Mouse (Mus musculus) kidney, postnatal 25 days (tissue): ENCODE measurements around the gene Coro7.

Experiments used
- DNase-seq, 2 experiments: peaks; one replicate each; pipeline ENCODE4 v3.0.0; 2021; ENCODE audit warnings: mixed read lengths in 2 of 2

Gene Coro7

DNA sequence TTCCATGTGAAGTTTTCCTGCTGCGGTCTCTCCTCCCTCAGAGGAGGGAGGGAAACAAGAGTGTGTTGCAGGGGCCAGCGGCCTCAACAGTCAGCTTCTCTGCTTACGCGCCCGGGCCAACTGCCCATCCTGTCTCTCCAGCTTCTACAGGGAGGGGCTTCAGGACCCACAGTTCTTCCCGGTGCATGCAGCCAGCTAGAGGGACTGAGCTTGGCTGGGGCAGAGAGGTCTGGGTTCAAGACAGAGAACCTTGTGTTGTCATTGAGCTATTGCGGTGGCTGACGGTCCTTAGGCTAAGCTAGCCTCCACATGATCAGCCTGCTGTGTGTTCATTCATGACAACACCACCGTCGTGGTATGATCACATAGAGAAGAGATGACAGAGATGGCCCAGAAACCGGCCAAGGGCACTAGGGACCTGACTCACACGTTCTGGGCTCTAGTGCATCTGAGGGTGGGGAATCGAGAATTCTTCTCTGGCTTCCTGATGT lies 31.9 kb downstream of the Coro7 start:
- peak; percentile 43 to 63 for DNase-seq

- peak in 1 of 2 experiments; percentile 33 for DNase-seq
These were observed 32.7 kb downstream of the Coro7 start for GRCm38 (mm10) chr16:4646831-4647230.

GRCm38 (mm10) chr16:4645867-4646266 lies 33.7 kb downstream of the Coro7 start:
- DNase-seq = no peak

- peak; percentile 86 to 95 for DNase-seq
These were observed 35.7 kb downstream of the Coro7 start for GRCm38 (mm10) chr16:4643670-4644419.

GRCm38 (mm10) chr16:4642937-4643336 lies 36.6 kb downstream of the Coro7 start:
- DNase-seq = no peak

- DNase-seq = peak; percentile 64 to 86
These were observed 37.4 kb downstream of the Coro7 start for GRCm38 (mm10) chr16:4642190-4642589.

- DNase-seq = peak in 1 of 2 experiments; percentile 58
These were observed 38.3 kb downstream of the Coro7 start for GRCm38 (mm10) chr16:4641119-4641838.

DNA sequence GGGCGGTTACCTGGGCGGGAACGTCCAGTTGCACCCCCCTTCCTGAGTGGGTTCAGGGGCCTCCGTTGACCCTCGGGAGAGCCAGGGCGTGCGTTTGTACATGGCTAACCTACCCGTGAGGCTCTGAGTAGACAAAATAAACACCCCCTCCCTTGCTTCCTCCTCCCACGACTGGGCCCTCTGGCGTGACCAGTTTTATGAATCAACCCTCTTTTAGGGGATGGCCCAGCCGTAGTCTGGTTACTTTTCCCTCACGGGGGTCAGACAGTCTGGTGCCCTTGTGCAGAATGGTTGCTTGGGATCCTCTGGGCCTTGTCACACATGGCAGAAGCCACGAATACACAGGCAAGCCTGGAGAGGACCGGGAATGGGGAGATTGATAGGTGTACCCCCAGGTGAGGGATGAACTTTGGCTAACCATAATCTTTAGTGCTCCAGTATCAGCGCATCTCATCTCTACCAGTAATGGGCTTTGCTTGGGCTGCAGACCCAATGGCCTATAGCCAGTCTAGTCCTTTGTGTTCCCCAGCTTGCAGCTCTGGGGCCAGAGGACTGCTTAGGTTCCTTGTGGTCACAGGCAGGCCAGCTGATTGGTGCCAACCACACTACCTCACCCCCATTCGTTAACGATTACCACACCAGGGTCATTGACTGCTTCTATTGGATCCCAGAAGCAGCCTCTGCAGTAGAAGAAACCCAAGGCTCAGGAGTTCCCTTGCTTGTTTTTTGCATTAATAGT lies 39.1 kb downstream of the Coro7 start:
- DNase-seq = peak; percentile 85 to 94

DNA sequence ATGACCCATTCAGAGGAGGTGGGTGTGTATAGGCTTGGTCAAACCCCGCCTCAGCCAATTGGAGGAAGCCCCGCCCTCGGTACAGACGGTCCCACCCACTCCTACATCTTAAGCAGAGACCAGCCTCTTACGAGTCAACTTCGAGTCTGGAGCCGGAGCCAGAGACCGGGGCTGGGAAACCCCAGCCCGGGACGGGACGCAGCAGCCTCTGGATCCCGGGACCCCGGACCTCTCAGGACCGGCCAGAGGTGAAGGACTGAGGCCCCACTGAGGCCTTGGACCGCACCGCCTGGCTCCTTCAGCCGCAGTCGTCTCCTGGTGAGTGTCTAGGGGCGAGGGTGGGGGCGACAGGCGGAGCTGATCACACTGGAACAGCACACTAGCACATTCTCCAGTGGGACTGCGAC lies 39.7 kb downstream of the Coro7 start, which contains the start of the genes Vasn and Dnaja3:
Vasn (plus strand) TSS at position 111 of the 407 bp plus-strand sequence.
Dnaja3 (plus strand) TSS at position 159 of the 407 bp plus-strand sequence.
- peak; percentile 96 to 97 for DNase-seq

GRCm38 (mm10) chr16:4638891-4639390 lies 40.6 kb downstream of the Coro7 start:
- no peak for DNase-seq

DNA sequence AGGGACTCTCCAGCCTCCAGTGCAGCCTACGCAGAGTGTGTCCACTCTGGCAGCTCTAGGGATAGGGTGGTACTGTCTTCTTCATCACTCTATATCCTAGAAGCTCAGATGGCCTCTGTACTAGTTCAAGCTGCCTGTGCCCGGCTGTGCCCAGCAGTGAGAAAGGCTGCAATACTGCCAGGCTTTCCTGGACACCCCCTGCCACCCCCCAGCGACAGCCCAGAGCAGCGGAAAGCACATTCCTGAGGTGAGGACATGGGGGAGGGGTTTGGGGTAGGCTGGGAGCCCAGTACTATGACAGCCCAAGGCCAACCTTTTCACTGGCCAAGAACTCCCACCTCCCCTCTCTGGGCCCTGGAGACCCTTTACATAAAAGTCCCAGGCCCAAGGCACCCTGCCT lies 43.8 kb downstream of the Coro7 start:
- peak; percentile 33 to 77 for DNase-seq

DNA sequence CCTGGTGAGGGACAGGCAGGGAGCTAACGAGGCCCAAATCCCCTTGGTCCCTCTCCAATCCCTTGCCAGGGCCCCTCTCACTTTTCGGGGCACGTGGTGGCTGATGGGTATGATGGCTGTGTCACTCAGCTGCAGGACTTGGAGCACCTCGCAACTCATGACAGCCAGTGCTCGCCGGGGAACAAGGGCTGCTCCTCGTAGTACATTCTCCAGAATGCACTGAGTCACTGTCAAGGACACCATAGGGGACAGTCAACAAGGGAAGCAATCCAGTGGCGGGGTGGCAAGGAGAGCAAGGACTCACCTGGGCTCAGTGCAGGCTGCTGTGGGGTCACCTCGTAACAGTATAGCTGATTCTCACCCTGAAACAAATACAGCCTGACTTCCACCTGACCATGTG lies 44.9 kb downstream of the Coro7 start:
- no peak for DNase-seq

- DNase-seq = no peak
These were observed 45.9 kb downstream of the Coro7 start for GRCm38 (mm10) chr16:4633661-4634060.

- DNase-seq = peak; percentile 77 to 82
These were observed 47.5 kb downstream of the Coro7 start for GRCm38 (mm10) chr16:4632050-4632449.

DNA sequence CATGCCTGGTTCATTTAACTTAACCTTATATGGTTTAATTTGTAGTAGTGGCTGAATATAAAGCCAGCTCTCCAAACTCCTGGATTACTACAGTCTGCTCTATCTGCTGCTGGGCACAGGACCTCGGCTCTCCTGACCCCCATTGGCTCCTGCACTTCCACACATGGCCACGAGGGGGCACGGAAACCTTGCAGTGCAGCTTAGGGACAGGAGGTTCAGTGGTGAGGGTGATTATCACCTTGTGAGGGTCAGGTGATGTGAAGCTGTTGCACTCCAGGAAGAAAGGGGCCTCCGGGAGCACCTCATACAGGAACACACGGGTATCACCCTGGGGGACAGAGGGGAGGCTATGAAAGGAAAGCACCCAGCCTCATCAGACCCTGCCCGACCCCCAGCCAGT lies 49.6 kb downstream of the Coro7 start:
- peak; percentile 89 to 93 for DNase-seq

DNA sequence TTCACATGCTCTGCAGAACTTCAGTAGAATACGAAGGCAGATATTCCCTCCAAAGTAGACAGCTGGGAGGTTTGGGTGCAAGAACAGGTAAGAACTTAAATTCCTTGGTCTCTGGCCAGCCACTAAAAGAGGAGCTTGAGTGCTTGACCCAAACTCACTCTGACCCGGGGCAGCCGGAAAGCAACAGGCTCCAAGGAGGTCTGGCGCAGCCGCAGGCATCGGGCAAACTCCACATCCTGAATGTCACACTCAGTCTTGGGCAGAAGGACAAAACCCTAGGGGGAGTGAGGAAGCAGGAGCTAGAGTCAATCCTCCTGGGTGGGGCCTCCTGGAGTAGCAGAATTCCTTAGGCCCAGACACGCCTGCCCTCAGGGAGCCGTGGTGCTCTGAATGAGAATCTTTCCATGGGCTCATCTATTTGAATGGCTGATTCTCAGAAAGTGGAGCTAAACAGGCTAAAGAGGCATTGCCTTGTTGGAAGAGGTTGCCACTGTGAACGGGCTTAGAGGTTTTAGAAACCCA lies 50.6 kb downstream of the Coro7 start:
- DNase-seq = no peak

DNA sequence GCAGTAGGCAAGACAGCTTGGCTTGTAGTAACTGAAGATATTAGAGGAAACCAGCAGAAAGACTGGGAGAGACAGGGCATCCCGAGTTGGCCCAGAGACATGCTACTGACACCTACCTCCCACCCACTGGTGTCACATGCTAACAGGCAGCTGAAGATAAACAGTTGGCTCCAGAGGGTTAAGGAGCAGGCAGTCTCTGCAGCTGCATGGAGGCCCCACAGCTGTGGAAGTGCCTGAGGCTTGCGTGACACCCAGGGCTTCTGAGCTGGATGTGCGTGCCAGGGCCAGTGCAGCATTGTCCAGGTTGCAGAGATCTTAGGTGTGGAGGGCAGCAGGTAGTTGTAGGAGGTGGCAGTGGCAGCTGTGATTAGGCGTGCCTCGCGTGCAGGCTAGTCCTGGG lies 52.5 kb downstream of the Coro7 start:
- DNase-seq = no peak

DNA sequence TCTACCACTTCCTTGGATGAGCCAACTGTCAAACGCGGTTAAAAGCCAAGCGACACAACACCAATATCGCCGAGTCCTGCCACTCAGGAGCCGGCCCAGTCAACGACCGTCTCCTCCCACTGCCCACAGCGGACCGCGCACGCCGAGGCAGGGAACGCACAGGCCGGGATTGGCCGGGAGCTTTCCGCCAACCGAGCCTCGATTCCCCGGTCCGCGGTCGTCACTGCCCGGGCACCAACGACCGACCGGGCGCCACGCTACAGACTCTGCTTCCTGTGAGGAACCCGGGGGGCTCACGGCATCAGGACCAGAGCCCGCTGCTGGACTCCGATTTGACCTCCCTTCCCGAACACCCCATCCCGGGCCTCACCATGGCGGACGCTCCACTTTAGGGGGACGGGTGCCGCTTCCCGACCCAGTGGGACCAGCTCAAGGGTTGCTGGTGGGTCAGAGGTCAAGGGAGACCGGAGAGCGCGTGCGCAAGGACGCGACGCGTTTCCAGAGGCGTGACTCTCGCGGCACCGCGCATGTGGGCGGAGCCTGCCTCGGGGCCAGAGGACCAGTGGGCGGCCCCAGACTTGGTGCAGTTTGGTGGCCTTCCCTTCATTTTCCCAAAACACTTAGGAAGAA lies 55.0 kb downstream of the Coro7 start, which contains the start of gene Pam16:
Pam16 (minus strand) TSS at position 508 of the 630 bp plus-strand sequence.
- DNase-seq = peak; percentile 95 to 96

DNA sequence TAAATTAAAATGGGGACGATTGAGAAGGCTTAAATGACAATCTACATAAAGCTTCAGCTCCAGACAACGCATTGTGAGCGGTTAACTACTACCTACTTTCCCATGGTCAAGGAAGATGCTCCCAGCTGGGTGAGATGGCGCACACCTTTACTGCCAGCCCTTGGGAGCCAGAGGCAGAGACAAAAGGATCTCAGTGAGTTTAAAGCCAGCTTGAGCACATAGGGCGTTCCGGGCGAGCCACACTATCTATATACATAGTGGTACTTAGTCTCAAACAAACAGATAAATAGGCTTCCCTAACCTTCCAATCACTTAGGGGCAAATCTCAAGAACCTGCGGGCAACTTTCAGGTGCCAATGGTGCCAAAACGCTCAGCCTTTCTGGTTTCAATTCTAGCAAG lies 55.5 kb downstream of the Coro7 start:
- DNase-seq = no peak

GRCm38 (mm10) chr16:4616829-4617228 lies 62.7 kb downstream of the Coro7 start:
- no peak for DNase-seq

GRCm38 (mm10) chr16:4615297-4615696 lies 64.3 kb downstream of the Coro7 start:
- DNase-seq = no peak

- peak; percentile 77 to 93 for DNase-seq
These were observed 64.9 kb downstream of the Coro7 start for GRCm38 (mm10) chr16:4614639-4615038.
